Mouse (Mus musculus): ENCODE data around the gene Ckap2. TPM values are rescaled to one million over a fixed set of nuclear protein-coding genes. Genes with fewer than 3 reads are reported as not detected.
A peak's percentile ranks its signal among the peaks of the same experiment; 100 is the strongest.
"Not testable (repeated sequence)": the region's sequence is repeated elsewhere in the genome, so short reads cannot be mapped to it uniquely, and the experiment has no call there.

Gene Ckap2
- polyA plus RNA-seq, 1 experiment from 2014 or later: 52.1 TPM

DNA sequence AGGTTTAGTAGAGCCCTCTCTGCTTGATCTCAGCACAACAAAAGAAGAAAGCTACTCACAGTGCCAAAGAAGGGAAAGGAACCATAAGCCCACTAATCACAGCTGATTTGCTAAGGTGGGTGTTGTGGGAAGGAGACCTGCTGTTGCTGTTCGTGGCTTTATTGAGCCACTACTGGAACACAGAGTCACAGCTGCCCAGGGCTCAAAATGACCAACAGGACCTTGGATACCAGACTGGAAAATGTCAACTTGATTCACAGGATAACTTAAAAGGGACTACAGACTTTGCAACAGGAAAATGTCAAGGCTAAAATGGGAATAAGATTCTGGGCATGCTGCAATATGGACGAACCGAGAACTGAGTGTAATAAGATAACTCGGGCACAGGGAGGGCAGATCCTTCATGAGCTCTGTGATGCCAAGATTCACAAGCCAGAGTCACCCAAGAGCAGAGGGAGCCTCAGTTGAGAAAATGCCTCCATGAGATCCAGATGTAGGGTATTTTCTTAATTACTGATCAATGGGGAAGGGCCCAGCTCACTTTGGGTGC lies 43.7 kb downstream of the Ckap2 start:
- Histone ChIP-seq H3K9ac (ENCODE audit: low read depth, low read length) (no peak overlapping the region), H3K36me3 (ENCODE audit: control insufficient read depth, insufficient read depth, low read length) (no peaks in the 10 kb centered on the region), H3K27ac (ENCODE audit: low read depth, low read length) (no peak overlapping the region), H3K9me3 (ENCODE audit: control insufficient read depth, low read length) (no peaks in the 10 kb centered on the region), H3K4me1 (replicated peaks; ENCODE audit: control insufficient read depth, insufficient read depth, low read length) (no peaks in the 10 kb centered on the region), H3K27me3 (ENCODE audit: control insufficient read depth, insufficient read depth, low read length) (no peaks in the 10 kb centered on the region), H3K4me2 (replicated peaks; ENCODE audit: low read depth, low read length) (no peak overlapping the region), H3K4me3 (ENCODE audit: low read depth, low read length) (no peak overlapping the region)
- ATAC-seq (ENCODE audit: low FRiP score): no peak
- DNase-seq (ENCODE audit: low spot score): no peak
- 96% methylated on average over 4 of the region's 4 CpGs for WGBS

DNA sequence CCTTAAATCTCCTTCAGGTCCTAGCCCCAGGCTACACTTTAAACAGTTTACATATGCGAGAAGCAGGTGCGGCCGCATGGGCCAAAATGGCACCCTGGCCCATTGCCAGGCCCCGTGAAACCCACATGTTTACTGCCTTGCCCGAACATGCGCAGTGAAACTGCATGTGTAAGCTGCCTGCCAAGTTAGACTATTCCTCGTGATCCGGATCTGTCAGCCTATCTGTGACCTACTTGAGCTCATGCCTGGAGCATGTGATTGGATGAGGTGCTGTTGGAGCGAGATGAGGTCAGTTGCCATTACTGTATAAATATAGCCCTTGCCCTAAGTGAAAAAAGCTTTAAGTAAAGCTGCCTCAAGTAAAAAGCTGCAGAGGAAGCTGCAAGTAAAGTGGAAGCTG lies 49.2 kb downstream of the Ckap2 start:
- DNase-seq (ENCODE audit: low spot score); H3K9ac ChIP-seq (ENCODE audit: low read depth, low read length); H3K4me1 ChIP-seq (replicated peaks; ENCODE audit: control insufficient read depth, insufficient read depth, low read length): not testable (repeated sequence)

DNA sequence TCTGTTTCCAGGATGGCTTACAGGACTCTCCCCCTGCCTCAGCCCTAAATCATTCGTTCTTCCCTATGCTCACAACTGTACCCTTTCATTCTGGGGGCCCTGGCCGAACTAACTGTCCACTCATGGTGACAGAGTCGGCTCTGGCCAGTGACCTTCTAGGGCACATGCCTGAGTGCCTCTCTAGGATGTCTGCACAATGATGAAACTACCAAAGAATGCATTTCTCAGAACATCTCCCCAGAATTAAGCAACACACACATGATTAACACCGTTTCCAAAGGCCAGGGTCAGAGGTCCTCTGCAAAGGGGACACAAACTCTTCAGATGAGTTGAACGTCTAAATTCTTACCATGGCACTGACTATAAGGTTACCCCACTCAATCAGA lies 50.9 kb downstream of the Ckap2 start:
- DNase-seq (ENCODE audit: low spot score) (no peak), ATAC-seq (ENCODE audit: low FRiP score) (no peak)
- Histone ChIP-seq H3K4me1 (replicated peaks; ENCODE audit: control insufficient read depth, insufficient read depth, low read length) (no peaks in the 10 kb centered on the region), H3K36me3 (ENCODE audit: control insufficient read depth, insufficient read depth, low read length) (no peaks in the 10 kb centered on the region), H3K27ac (ENCODE audit: low read depth, low read length) (no peak overlapping the region), H3K9me3 (ENCODE audit: control insufficient read depth, low read length) (no peaks in the 10 kb centered on the region), H3K9ac (ENCODE audit: low read depth, low read length) (no peak overlapping the region), H3K27me3 (ENCODE audit: control insufficient read depth, insufficient read depth, low read length) (no peaks in the 10 kb centered on the region), H3K4me2 (replicated peaks; ENCODE audit: low read depth, low read length) (no peak overlapping the region), H3K4me3 (ENCODE audit: low read depth, low read length) (no peak overlapping the region)
- WGBS: 75% methylated on average over 5 of the region's 5 CpGs

More for the DNA sequence above, 49.2 kb downstream of the Ckap2 start:
- H3K27ac ChIP-seq (ENCODE audit: low read depth, low read length); H3K27me3 ChIP-seq (ENCODE audit: control insufficient read depth, insufficient read depth, low read length); H3K4me2 ChIP-seq (replicated peaks; ENCODE audit: low read depth, low read length); H3K9me3 ChIP-seq (ENCODE audit: control insufficient read depth, low read length); ATAC-seq (ENCODE audit: low FRiP score); H3K4me3 ChIP-seq (ENCODE audit: low read depth, low read length); H3K36me3 ChIP-seq (ENCODE audit: control insufficient read depth, insufficient read depth, low read length): not testable (repeated sequence)
- 94% methylated on average over 9 of the region's 9 CpGs for WGBS

DNA sequence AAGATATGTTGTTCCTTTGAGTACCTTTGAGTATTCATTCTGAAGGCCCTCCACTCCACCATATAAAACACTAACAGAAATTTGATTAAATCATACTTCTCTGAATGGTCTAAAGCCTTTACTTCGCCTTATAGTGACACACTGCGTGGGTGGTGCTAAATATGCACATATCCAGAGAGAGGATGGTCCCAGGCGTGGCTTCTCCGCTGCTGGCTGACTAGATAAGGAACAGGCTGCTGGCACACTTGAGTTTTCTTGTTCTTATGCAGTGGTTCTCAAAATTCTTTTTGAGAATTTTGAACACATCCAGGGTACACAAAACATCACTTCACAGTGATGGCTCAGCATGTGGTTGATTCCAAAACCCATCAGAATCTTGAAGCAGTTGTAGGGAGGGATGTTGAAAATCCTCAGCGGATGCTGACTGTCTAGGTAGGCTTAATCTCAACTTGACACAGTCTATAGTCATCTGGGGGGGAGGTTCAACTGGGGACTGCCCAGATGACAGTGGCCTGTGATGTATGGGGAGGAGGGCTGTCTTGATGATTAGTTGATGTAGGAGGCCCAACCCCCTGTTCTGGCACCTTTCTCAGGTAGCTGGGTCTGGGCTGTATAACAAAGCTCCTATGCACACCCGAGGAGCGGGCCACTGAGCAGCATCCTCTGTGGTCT lies 51.4 kb downstream of the Ckap2 start:
- 91% methylated on average over 7 of the region's 7 CpGs for WGBS
- H3K27ac ChIP-seq (ENCODE audit: low read depth, low read length): no peak overlapping the region
- ATAC-seq (ENCODE audit: low FRiP score): no peak

DNA sequence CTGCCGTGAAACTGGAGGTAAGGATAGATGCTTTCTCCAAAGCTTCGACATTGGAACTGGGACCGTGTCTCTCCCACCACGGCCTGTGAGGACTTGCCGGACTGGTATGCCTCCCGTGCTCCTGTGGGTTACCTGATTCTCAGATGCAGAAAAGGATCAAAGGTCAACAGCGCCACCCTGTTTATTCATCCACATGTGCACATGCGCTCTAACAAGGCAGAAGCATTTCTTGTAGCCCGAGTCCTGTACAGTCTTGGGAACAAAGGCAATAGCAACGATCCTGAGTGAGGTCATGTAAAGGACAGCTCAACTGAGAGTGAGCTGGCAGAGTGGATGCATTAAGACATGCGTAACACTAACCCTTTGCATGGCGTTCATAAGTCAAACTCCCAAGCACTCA lies 53.6 kb downstream of the Ckap2 start:
- WGBS: 86% methylated on average over 12 of the region's 12 CpGs
- Histone ChIP-seq H3K27ac (ENCODE audit: low read depth, low read length) (no peak overlapping the region), H3K9ac (ENCODE audit: low read depth, low read length) (no peak overlapping the region), H3K27me3 (ENCODE audit: control insufficient read depth, insufficient read depth, low read length) (no peaks in the 10 kb centered on the region), H3K4me2 (replicated peaks; ENCODE audit: low read depth, low read length) (no peak overlapping the region), H3K4me3 (ENCODE audit: low read depth, low read length) (no peak overlapping the region), H3K9me3 (ENCODE audit: control insufficient read depth, low read length) (no peaks in the 10 kb centered on the region), H3K36me3 (ENCODE audit: control insufficient read depth, insufficient read depth, low read length) (no peaks in the 10 kb centered on the region), H3K4me1 (replicated peaks; ENCODE audit: control insufficient read depth, insufficient read depth, low read length) (no peaks in the 10 kb centered on the region)
- DNase-seq (ENCODE audit: low spot score) (no peak), ATAC-seq (ENCODE audit: low FRiP score) (no peak)

More for the DNA sequence above, 51.4 kb downstream of the Ckap2 start:
- Histone ChIP-seq H3K4me1 (replicated peaks; ENCODE audit: control insufficient read depth, insufficient read depth, low read length) (no peaks in the 10 kb centered on the region), H3K27me3 (ENCODE audit: control insufficient read depth, insufficient read depth, low read length) (no peaks in the 10 kb centered on the region), H3K9ac (ENCODE audit: low read depth, low read length) (no peak overlapping the region), H3K9me3 (ENCODE audit: control insufficient read depth, low read length) (no peaks in the 10 kb centered on the region), H3K4me2 (replicated peaks; ENCODE audit: low read depth, low read length) (no peak overlapping the region), H3K4me3 (ENCODE audit: low read depth, low read length) (no peak overlapping the region), H3K36me3 (ENCODE audit: control insufficient read depth, insufficient read depth, low read length) (no peaks in the 10 kb centered on the region)
- no peak for DNase-seq (ENCODE audit: low spot score)

DNA sequence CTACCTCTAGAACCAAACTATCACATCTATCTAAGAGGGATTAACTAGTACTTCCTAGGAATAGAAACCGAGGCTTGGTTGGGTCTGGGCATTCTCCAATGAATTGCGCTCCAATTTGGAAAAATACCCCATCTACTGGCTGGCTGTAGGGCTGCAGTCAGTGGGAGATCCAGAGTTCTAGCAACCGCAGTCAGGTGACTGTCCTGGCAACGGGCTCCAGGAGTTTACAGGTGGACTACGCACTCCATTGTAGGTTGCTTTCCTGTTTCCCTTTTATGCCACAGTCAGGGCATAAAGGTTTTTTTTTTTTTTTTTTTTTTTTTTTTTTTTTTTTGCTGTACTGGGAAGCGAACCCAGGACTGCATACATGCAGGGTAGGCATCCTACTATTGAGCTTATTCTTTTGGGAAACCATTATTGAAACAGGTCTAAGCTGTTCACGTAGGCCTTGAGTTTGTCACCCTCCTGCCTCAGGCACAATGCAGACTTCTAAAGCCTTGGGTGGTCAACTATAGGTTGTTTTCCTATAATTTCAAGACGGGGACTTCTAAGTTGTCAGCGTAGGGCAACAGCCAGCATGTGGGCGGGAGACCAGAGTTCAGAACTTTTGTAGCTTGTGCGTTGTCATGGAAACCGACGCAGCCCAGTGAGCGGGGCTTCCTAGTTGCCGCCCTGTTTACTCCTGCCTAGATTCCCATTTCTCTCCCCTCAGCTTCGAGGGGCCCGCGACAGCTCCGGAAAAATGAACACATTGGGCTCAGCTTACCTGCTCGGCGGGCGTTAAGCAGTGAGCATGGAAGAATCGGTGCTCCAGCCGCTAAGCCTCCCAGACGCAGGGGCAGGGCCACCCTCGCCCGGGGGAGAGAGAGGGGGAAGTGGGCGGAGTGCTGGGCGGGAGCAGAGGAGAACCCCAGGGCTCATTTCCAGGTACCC lies 61.1 kb downstream of the Ckap2 start, which contains the start of gene Nek5:
Nek5 (minus strand) TSS at position 834 of the 933 bp plus-strand sequence.
- Histone ChIP-seq H3K27me3 (ENCODE audit: control insufficient read depth, insufficient read depth, low read length) (no peaks in the 10 kb centered on the region), H3K27ac (ENCODE audit: low read depth, low read length) (no peak within 1 kb of the TSS), H3K4me1 (replicated peaks; ENCODE audit: control insufficient read depth, insufficient read depth, low read length) (no peaks in the 10 kb centered on the region), H3K9ac (ENCODE audit: low read depth, low read length) (no peak within 1 kb of the TSS), H3K4me2 (replicated peaks; ENCODE audit: low read depth, low read length) (peak within 1 kb of the TSS; percentile 55), H3K4me3 (ENCODE audit: low read depth, low read length) (peak within 1 kb of the TSS; percentile 36), H3K36me3 (ENCODE audit: control insufficient read depth, insufficient read depth, low read length) (no peaks in the 10 kb centered on the region), H3K9me3 (ENCODE audit: control insufficient read depth, low read length) (no peaks in the 10 kb centered on the region)
- ATAC-seq (ENCODE audit: low FRiP score) (peak; percentile 83), DNase-seq (ENCODE audit: low spot score) (peak; percentile 68)
- 2% methylated on average over 29 of the region's 29 CpGs for WGBS

Other genes starting within 250 kb of the Ckap2 start
- not detected in 2 replicates for gene Defb35, start 247.5 kb downstream of the Ckap2 start, polyA plus RNA-seq (2014; fragmentation: Nextera tagmentation; extraction: Ambion mirVana)
- gene Defb13, start 239.1 kb downstream of the Ckap2 start, polyA plus RNA-seq (2014; fragmentation: Nextera tagmentation; extraction: Ambion mirVana): not detected in 2 replicates
- not detected in 2 replicates for gene Fam90a1a, start 227.1 kb downstream of the Ckap2 start, polyA plus RNA-seq (2014; fragmentation: Nextera tagmentation; extraction: Ambion mirVana)
- not detected in 2 replicates for gene Ccdc70, start 216.0 kb downstream of the Ckap2 start, polyA plus RNA-seq (2014; fragmentation: Nextera tagmentation; extraction: Ambion mirVana)
- 1.3 and 1.9 TPM in 2 replicates for gene Atp7b, start 125.5 kb downstream of the Ckap2 start, polyA plus RNA-seq (2014; fragmentation: Nextera tagmentation; extraction: Ambion mirVana)
- gene Alg11, start 125.1 kb downstream of the Ckap2 start, polyA plus RNA-seq (2014; fragmentation: Nextera tagmentation; extraction: Ambion mirVana): 32.3 and 34.1 TPM in 2 replicates
- 0.77 and 0.91 TPM in 2 replicates for gene Nek5, start 60.8 kb downstream of the Ckap2 start, polyA plus RNA-seq (2014; fragmentation: Nextera tagmentation; extraction: Ambion mirVana)
- 10.2 and 10.5 TPM in 2 replicates for gene Nek3, start 19.4 kb downstream of the Ckap2 start, polyA plus RNA-seq (2014; fragmentation: Nextera tagmentation; extraction: Ambion mirVana)
- gene Vps36, start 7.0 kb upstream of the Ckap2 start, polyA plus RNA-seq (2014; fragmentation: Nextera tagmentation; extraction: Ambion mirVana): 35.8 and 39.8 TPM in 2 replicates
- gene Thsd1, start 41.5 kb upstream of the Ckap2 start, polyA plus RNA-seq (2014; fragmentation: Nextera tagmentation; extraction: Ambion mirVana): 8.8 and 10.8 TPM in 2 replicates
- gene Tpte, start 97.6 kb upstream of the Ckap2 start, polyA plus RNA-seq (2014; fragmentation: Nextera tagmentation; extraction: Ambion mirVana): not detected in 2 replicates
- gene Slc25a15, start 212.8 kb upstream of the Ckap2 start, polyA plus RNA-seq (2014; fragmentation: Nextera tagmentation; extraction: Ambion mirVana): 11.3 and 14.7 TPM in 2 replicates
- gene Mrps31, start 225.5 kb upstream of the Ckap2 start, polyA plus RNA-seq (2014; fragmentation: Nextera tagmentation; extraction: Ambion mirVana): 43.2 and 49.3 TPM in 2 replicates